Mouse (Mus musculus): Measurements from ENCODE around the gene Nop2. TPM values are rescaled to one million over a fixed set of nuclear protein-coding genes. Genes with fewer than 3 reads are reported as not detected.
A peak's percentile ranks its signal among the peaks of the same experiment; 100 is the strongest.
"Not testable (repeated sequence)": the region's sequence is repeated elsewhere in the genome, so short reads cannot be mapped to it uniquely, and the experiment has no call there.

Gene Nop2
- polyA plus RNA-seq, 1 experiment from 2014 or later: 56.6 TPM

DNA sequence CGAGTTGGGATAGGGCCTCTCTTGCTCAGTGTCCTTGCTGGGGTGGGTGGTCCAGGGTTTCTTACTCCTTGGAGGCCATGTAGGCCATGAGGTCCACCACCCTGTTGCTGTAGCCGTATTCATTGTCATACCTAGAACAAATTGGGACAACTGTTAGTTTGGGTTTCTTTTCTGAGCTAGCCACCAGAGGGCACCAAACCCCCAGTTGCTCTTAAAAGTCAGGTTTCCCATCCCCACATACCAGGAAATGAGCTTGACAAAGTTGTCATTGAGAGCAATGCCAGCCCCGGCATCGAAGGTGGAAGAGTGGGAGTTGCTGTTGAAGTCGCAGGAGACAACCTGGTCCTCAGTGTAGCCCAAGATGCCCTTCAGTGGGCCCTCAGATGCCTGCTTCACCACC is 30.3 kb downstream of the Nop2 start:
- not testable (repeated sequence) for H3K36me3 ChIP-seq (ENCODE audit: control insufficient read depth, insufficient read depth, low read length); H3K9ac ChIP-seq (ENCODE audit: low read length); H3K27me3 ChIP-seq (ENCODE audit: control insufficient read depth, insufficient read depth, low read length); H3K4me2 ChIP-seq (ENCODE audit: low read depth, low read length); H3K27ac ChIP-seq (ENCODE audit: low read length); H3K4me3 ChIP-seq (replicated peaks; ENCODE audit: low read length); ATAC-seq (ENCODE audit: insufficient read depth, low FRiP score); H3K9me3 ChIP-seq (replicated peaks; ENCODE audit: control insufficient read depth, low read length)
- H3K4me1 ChIP-seq (ENCODE audit: control insufficient read depth, insufficient read depth, low read length): peaks cover 34% of the 10 kb centered on the region
- WGBS: 8% methylated on average over 3 of the region's 5 CpGs

DNA sequence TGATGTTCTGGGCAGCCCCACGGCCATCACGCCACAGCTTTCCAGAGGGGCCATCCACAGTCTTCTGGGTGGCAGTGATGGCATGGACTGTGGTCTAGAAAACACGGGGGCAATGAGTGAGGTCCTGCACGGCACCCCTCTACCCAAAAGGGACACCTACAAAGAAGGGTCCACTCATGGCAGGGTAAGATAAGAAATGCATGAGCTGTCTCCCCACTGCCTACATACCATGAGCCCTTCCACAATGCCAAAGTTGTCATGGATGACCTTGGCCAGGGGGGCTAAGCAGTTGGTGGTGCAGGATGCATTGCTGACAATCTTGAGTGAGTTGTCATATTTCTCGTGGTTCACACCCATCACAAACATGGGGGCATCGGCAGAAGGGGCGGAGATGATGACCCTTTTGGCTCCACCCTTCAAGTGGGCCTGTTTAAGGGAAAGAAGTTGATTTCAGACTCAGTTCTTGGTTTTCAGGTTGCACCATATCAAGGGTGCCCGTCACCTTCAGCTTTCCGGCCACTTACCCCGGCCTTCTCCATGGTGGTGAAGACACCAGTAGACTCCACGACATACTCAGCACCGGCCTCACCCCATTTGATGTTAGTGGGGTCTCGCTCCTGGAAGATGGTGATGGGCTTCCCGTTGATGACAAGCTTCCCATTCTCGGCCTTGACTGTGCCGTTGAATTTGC is 31.1 kb downstream of the Nop2 start:
- H3K4me2 ChIP-seq (ENCODE audit: low read depth, low read length): peak overlapping the region; percentile 5; the same call in 1 of the 2 replicates
- H3K9me3 ChIP-seq (replicated peaks; ENCODE audit: control insufficient read depth, low read length); H3K9ac ChIP-seq (ENCODE audit: low read length); ATAC-seq (ENCODE audit: insufficient read depth, low FRiP score); H3K27ac ChIP-seq (ENCODE audit: low read length); H3K36me3 ChIP-seq (ENCODE audit: control insufficient read depth, insufficient read depth, low read length); H3K27me3 ChIP-seq (ENCODE audit: control insufficient read depth, insufficient read depth, low read length); H3K4me3 ChIP-seq (replicated peaks; ENCODE audit: low read length): not testable (repeated sequence)
- peaks cover 41% of the 10 kb centered on the region for H3K4me1 ChIP-seq (ENCODE audit: control insufficient read depth, insufficient read depth, low read length)
- WGBS: 61% methylated on average over 11 of the region's 16 CpGs

DNA sequence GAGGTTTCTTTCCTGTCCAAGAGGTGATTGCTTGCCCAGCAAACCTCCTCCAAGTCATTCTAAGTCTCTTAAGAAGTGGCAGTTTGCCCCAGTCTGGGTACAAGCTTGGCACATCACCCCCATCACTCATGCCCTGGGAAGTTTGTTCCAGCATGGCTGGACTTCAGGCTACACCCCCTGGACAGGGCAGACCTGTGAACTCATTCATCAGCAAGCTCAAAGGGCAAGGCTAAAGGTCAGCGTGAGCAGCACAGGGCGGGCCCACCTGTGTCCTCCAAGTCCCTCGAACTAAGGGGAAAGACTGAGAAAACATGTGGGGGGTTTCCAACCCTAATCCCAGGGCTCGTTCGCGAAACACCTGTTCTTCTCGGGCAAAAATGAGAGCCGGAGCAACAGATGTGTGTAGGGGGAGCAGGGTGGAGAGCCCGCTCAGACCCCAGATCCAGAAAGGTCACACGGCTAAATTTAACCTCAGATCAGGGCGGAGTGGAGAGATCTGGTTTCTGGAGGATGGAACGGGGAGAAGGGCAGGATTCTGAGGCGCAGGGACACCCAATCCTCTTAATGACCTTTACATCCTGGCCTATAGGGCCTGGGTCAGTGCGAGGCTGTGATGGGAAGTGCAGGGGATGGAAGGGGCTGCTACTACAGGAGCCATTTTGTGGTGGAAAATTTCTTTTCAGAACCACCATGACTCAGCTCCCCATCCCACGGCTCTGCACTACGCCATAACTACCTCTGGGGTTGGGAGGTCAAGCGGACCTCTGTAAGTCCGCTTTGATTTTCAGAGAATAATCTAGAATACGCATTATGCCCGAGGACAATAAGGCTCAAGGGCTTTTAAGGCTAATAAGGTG is 32.3 kb downstream of the Nop2 start:
- Histone ChIP-seq H3K4me1 (ENCODE audit: control insufficient read depth, insufficient read depth, low read length) (peaks cover 42% of the 10 kb centered on the region), H3K36me3 (ENCODE audit: control insufficient read depth, insufficient read depth, low read length) (no peaks in the 10 kb centered on the region)
- ATAC-seq (ENCODE audit: insufficient read depth, low FRiP score): no peak

DNA sequence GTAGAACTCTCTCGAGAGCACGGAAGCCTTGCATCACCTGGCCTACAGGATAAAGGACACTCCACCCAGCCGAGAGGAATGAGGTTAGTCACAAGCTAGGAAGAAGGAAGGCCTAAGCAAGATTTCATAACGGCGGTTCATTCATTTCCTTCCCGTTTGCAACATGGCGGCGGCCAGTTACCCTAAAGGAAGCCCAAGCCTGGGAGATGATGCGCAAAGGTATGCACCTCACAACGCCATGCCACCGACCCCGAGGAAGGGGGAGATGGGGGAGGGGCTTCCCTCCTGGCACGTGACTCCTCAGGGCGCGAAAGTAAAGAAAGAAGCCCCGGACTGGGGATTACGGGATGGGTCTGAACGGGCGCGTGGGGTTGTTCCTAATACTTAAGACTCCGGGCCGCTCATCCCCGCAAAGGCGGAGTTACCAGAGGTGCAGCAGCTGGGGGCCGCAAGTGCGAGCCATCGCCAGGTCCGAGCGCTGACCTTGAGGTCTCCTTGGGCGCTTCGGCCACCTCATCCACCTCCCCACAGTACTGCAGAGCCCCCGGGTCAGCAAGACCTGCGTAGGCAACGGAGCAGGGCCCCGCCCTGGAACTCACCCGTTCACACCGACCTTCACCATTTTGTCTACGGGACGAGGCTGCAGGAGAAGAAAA is 33.1 kb downstream of the Nop2 start:
- under 1% methylated on average over 39 of the region's 39 CpGs for WGBS
- H3K27ac ChIP-seq (ENCODE audit: low read length): peak overlapping the region; percentile 94
- H3K9ac ChIP-seq (ENCODE audit: low read length): peak overlapping the region; percentile 96
- peaks cover 42% of the 10 kb centered on the region for H3K4me1 ChIP-seq (ENCODE audit: control insufficient read depth, insufficient read depth, low read length)
- H3K4me2 ChIP-seq (ENCODE audit: low read depth, low read length): peak overlapping the region; percentile 80
- peak; percentile 0; the same call in 1 of the 2 replicates for ATAC-seq (ENCODE audit: insufficient read depth, low FRiP score)
- no peaks in the 10 kb centered on the region for H3K9me3 ChIP-seq (replicated peaks; ENCODE audit: control insufficient read depth, low read length)
- peak overlapping the region; percentile 97 for H3K4me3 ChIP-seq (replicated peaks; ENCODE audit: low read length)
- H3K36me3 ChIP-seq (ENCODE audit: control insufficient read depth, insufficient read depth, low read length): peaks cover 4% of the 10 kb centered on the region; the same call in 1 of the 2 replicates
- H3K27me3 ChIP-seq (ENCODE audit: control insufficient read depth, insufficient read depth, low read length): no peaks in the 10 kb centered on the region

More for the DNA sequence above, 32.3 kb downstream of the Nop2 start:
- Histone ChIP-seq H3K27ac (ENCODE audit: low read length) (peak overlapping the region; percentile 94), H3K4me3 (replicated peaks; ENCODE audit: low read length) (peak overlapping the region; percentile 97), H3K27me3 (ENCODE audit: control insufficient read depth, insufficient read depth, low read length) (no peaks in the 10 kb centered on the region), H3K4me2 (ENCODE audit: low read depth, low read length) (peak overlapping the region; percentile 80), H3K9ac (ENCODE audit: low read length) (peak overlapping the region; percentile 96), H3K9me3 (replicated peaks; ENCODE audit: control insufficient read depth, low read length) (no peaks in the 10 kb centered on the region)
- 4% methylated on average over 20 of the region's 20 CpGs for WGBS

GRCm38 (mm10) chr6:125165328-125165891 is 33.7 kb downstream of the Nop2 start:
- peaks cover 7% of the 10 kb centered on the region; the same call in 1 of the 2 replicates for H3K36me3 ChIP-seq (ENCODE audit: control insufficient read depth, insufficient read depth, low read length)
- H3K9ac ChIP-seq (ENCODE audit: low read length): peak overlapping the region; percentile 96
- peak overlapping the region; percentile 97 for H3K4me3 ChIP-seq (replicated peaks; ENCODE audit: low read length)
- H3K9me3 ChIP-seq (replicated peaks; ENCODE audit: control insufficient read depth, low read length): no peaks in the 10 kb centered on the region
- H3K27ac ChIP-seq (ENCODE audit: low read length): peak overlapping the region; percentile 99
- H3K4me1 ChIP-seq (ENCODE audit: control insufficient read depth, insufficient read depth, low read length): peaks cover 42% of the 10 kb centered on the region
- WGBS: under 1% methylated on average over 36 of the region's 36 CpGs
- H3K27me3 ChIP-seq (ENCODE audit: control insufficient read depth, insufficient read depth, low read length): no peaks in the 10 kb centered on the region
- ATAC-seq (ENCODE audit: insufficient read depth, low FRiP score): peak; percentile 91
- peak overlapping the region; percentile 80 for H3K4me2 ChIP-seq (ENCODE audit: low read depth, low read length)

- ATAC-seq (ENCODE audit: insufficient read depth, low FRiP score): peak; percentile 81
- Histone ChIP-seq H3K4me1 (ENCODE audit: control insufficient read depth, insufficient read depth, low read length) (peaks cover 39% of the 10 kb centered on the region), H3K9me3 (replicated peaks; ENCODE audit: control insufficient read depth, low read length) (no peaks in the 10 kb centered on the region), H3K27ac (ENCODE audit: low read length) (peak within 1 kb of the TSS; percentile 99), H3K36me3 (ENCODE audit: control insufficient read depth, insufficient read depth, low read length) (peaks cover 7% of the 10 kb centered on the region; the same call in 1 of the 2 replicates), H3K4me3 (replicated peaks; ENCODE audit: low read length) (peak within 1 kb of the TSS; percentile 97), H3K4me2 (ENCODE audit: low read depth, low read length) (peak within 1 kb of the TSS; percentile 80), H3K27me3 (ENCODE audit: control insufficient read depth, insufficient read depth, low read length) (no peaks in the 10 kb centered on the region), H3K9ac (ENCODE audit: low read length) (peak within 1 kb of the TSS; percentile 96)
- WGBS: under 1% methylated on average over 18 of the region's 18 CpGs
Measured at GRCm38 (mm10) chr6:125166051-125166751, 34.5 kb downstream of the Nop2 start, which contains the start of gene Gapdh. Gene Gapdh, minus strand, starts transcription at chr6:125166467.

- Histone ChIP-seq H3K27me3 (ENCODE audit: control insufficient read depth, insufficient read depth, low read length) (no peaks in the 10 kb centered on the region), H3K27ac (ENCODE audit: low read length) (peak overlapping the region; percentile 99), H3K9ac (ENCODE audit: low read length) (peak overlapping the region; percentile 77), H3K36me3 (ENCODE audit: control insufficient read depth, insufficient read depth, low read length) (peaks cover 12% of the 10 kb centered on the region; the same call in 1 of the 2 replicates), H3K4me3 (replicated peaks; ENCODE audit: low read length) (peak overlapping the region; percentile 97), H3K9me3 (replicated peaks; ENCODE audit: control insufficient read depth, low read length) (no peaks in the 10 kb centered on the region), H3K4me2 (ENCODE audit: low read depth, low read length) (peak overlapping the region; percentile 80), H3K4me1 (ENCODE audit: control insufficient read depth, insufficient read depth, low read length) (peaks cover 33% of the 10 kb centered on the region)
- 17% methylated on average over 10 of the region's 10 CpGs for WGBS
- peak; percentile 54 for ATAC-seq (ENCODE audit: insufficient read depth, low FRiP score)
Measured at GRCm38 (mm10) chr6:125166861-125167650, 35.3 kb downstream of the Nop2 start.

- Histone ChIP-seq H3K4me3 (replicated peaks; ENCODE audit: low read length) (no peak overlapping the region), H3K9me3 (replicated peaks; ENCODE audit: control insufficient read depth, low read length) (no peaks in the 10 kb centered on the region), H3K27ac (ENCODE audit: low read length) (no peak overlapping the region), H3K4me1 (ENCODE audit: control insufficient read depth, insufficient read depth, low read length) (peaks cover 27% of the 10 kb centered on the region), H3K9ac (ENCODE audit: low read length) (no peak overlapping the region), H3K4me2 (ENCODE audit: low read depth, low read length) (no peak overlapping the region), H3K36me3 (ENCODE audit: control insufficient read depth, insufficient read depth, low read length) (peaks cover 17% of the 10 kb centered on the region; the same call in 1 of the 2 replicates), H3K27me3 (ENCODE audit: control insufficient read depth, insufficient read depth, low read length) (no peaks in the 10 kb centered on the region)
- WGBS: 87% methylated on average over 14 of the region's 14 CpGs
- no peak for ATAC-seq (ENCODE audit: insufficient read depth, low FRiP score)
Measured at GRCm38 (mm10) chr6:125168086-125168485, 36.4 kb downstream of the Nop2 start.

Data from stomach, embryonic 16.5 days (tissue).